Mouse (Mus musculus) stomach, embryonic 15.5 days (tissue): ENCODE measurements at regions not wholly inside any gene's neighbourhood (a gene's known extent, or its start where the extent isn't known, plus 50 kb on each side); places are given as distances from the start of the nearest gene placed in this dataset.
A peak's percentile ranks its signal among the peaks of the same experiment; 100 is the strongest.

ENCODE experiments used
- ATAC-seq: fragments of 200-750 bp; cut with Nextera tagmentation; 2 replicates; pipeline ENCODE4 v1.8.0; 2017; ENCODE audit warnings: low read depth, moderate number of reproducible peaks, moderate TSS enrichment; ENCODE audit not compliant: insufficient read depth, low FRiP score
- H3K27ac ChIP-seq: fragments of 300-500 bp; sonication (generic); 2 replicates; pipeline ENCODE4 v1.5.1; 2015; ENCODE audit warnings: mild to moderate bottlenecking, inconsistent platforms
- H3K27me3 ChIP-seq: fragments of 300-500 bp; sonication (generic); replicated peaks from 2 replicates; pipeline ENCODE4 v1.6.1; 2015; ENCODE audit warnings: inconsistent platforms
- H3K36me3 ChIP-seq: fragments of 300-500 bp; sonication (generic); 2 replicates; pipeline ENCODE4 v1.6.1; 2015; ENCODE audit warnings: inconsistent platforms
- H3K4me1 ChIP-seq: fragments of 300-500 bp; sonication (generic); 2 replicates; pipeline ENCODE4 v1.6.1; 2015; ENCODE audit warnings: inconsistent platforms
- H3K4me2 ChIP-seq: fragments of 300-500 bp; sonication (generic); 2 replicates; pipeline ENCODE4 v1.6.1; 2015; ENCODE audit warnings: mild to moderate bottlenecking, inconsistent platforms
- H3K4me3 ChIP-seq: fragments of 300-500 bp; sonication (generic); replicated peaks from 2 replicates; pipeline ENCODE4 v1.5.1; 2015; ENCODE audit warnings: inconsistent platforms
- H3K9ac ChIP-seq: fragments of 300-500 bp; sonication (generic); 2 replicates; pipeline ENCODE4 v1.6.1; 2015; ENCODE audit warnings: inconsistent platforms
- H3K9me3 ChIP-seq: fragments of 300-500 bp; sonication (generic); 2 replicates; pipeline ENCODE4 v1.6.1; 2016; ENCODE audit warnings: inconsistent platforms
- WGBS: fragments of 180-500 bp; shearing (Covaris S2); methylation state at CpG from one replicate; pipeline ENCODE4 v1.1.7; 2015; 5-methylcytosine and 5-hydroxymethylcytosine counted together

DNA sequence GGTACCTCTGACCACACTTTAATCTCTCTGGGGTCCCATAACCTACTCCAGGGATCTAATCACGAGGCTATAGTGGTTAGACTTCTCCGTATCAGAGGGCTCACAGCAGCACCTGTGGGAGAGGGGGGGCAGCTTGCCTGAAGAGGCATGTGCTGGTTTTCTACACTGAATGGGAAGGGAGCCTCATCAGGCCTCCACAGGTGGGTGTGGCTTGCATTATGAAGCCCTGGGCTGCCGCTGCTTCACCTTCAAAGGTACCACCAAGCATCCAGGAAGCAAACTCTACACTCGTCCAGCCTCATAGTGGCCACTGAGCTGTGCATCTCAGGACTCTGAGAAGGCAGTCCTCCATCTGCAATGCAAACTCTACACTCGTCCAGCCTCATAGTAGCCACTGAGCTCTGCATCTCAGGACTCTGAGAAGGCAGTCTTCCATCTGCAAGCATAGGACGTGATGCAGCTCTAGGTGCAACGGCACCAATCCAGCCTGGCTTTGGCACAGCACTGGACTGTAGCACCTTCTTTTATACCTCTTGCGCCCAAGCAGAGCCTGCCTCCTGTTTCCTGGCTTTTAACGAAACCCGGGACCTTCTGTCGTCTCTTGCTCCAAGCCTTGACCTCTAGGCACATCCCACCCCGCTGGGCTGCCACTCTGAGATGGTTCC lies 110.5 kb upstream of the Parp11 start:
- Histone ChIP-seq H3K9me3 (no peaks in the 10 kb centered on the region), H3K9ac (no peak overlapping the region), H3K4me3 (no peak overlapping the region), H3K27me3 (no peaks in the 10 kb centered on the region), H3K36me3 (no peaks in the 10 kb centered on the region), H3K4me2 (no peak overlapping the region), H3K27ac (peak overlapping the region; percentile 55), H3K4me1 (peaks cover 38% of the 10 kb centered on the region)
- 53% methylated on average over 12 of the region's 12 CpGs for WGBS
- no peak for ATAC-seq

DNA sequence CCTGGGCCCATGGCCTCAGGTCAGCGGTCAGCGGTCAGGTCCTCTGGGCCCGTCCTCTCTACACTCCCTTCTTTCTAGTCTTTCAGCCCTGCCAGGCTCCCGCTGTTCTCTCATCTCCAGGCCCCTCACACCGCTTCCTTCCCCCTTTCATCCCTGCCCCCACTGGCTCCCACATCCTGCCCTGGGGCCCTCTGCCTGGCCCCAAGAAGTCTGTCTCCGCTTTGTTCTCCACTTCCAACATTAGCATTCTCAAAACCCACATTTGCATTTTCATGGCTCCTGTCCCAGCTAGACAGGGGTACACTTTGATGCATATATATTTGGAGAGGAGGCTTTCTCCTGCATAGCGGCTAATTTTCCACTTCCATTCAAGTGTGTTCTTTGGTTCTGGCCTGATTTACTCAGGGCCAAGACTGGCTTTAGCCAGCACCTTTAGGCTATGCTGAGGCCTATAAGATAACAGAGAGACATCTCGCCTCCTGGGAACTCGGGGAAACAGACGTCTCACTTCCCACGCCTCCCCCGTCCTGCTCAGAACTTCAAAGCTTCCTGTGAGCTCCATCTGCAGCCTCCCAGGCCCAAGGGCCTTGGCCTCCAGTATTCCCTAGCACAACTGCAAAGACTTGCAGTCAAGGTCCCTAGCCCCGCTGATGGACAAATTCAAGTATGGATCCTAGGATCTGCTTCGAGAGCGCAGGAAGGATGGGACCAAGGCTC lies 109.8 kb upstream of the Parp11 start:
- peaks cover 37% of the 10 kb centered on the region for H3K4me1 ChIP-seq
- H3K9me3 ChIP-seq = no peaks in the 10 kb centered on the region
- ATAC-seq = no peak
- 43% methylated on average over 15 of the region's 15 CpGs for WGBS
- peak overlapping the region; percentile 55 for H3K27ac ChIP-seq
- no peak overlapping the region for H3K9ac ChIP-seq
- no peaks in the 10 kb centered on the region for H3K36me3 ChIP-seq
- H3K27me3 ChIP-seq = no peaks in the 10 kb centered on the region
- no peak overlapping the region for H3K4me3 ChIP-seq
- H3K4me2 ChIP-seq = peak overlapping the region; percentile 24; the same call in 1 of the 2 replicates

DNA sequence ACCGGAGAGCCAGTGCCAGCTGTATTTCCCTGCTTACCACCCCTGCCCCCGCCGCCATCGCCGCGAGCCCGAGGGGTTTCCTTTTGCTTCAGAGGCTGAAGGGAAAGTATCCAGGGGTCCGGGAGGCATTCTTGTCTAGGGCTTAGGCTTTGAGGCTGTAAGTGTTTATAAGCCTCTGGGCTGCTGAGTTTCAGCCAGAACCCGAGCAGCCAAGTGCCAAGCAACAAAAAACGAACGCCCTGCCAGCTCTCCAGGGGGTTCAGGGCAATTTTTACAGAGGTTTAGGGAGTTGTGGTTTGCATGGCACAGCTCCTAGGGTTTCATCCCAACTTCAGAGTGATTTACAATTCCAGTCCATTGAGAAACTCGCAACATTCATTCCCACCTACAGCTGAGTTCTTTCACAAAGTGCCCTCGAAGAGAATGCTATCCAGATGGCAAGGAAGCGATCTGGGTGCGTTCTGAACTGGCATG lies 109.2 kb upstream of the Parp11 start:
- Histone ChIP-seq H3K9ac (no peak overlapping the region), H3K9me3 (no peaks in the 10 kb centered on the region), H3K36me3 (no peaks in the 10 kb centered on the region), H3K4me1 (peaks cover 35% of the 10 kb centered on the region), H3K4me2 (peak overlapping the region; percentile 24; the same call in 1 of the 2 replicates), H3K27ac (peak overlapping the region; percentile 55), H3K4me3 (no peak overlapping the region), H3K27me3 (no peaks in the 10 kb centered on the region)
- WGBS = 44% methylated on average over 15 of the region's 15 CpGs
- no peak for ATAC-seq

DNA sequence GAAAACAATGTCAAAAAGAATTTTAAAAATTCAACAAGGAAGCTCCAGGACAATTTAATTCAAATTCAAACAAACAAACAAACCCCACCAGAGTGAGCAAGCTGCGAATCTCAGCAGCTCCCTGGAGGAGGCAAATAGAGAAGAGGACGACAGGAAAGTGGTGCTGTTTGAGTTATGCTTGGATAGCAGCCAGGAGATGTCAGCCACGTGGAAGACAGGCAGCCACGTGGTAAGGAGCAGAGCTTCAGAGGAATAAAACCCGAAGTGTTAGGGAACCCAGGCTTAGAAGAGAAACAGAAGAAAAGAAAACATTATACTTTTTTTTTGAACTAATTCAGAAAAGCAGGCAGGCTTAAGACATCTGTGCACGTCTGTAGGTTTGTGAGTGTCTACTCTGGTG lies 108.2 kb upstream of the Parp11 start:
- ATAC-seq = no peak
- no peak overlapping the region for H3K4me3 ChIP-seq
- no peak overlapping the region for H3K9ac ChIP-seq
- no peak overlapping the region for H3K27ac ChIP-seq
- H3K9me3 ChIP-seq = no peaks in the 10 kb centered on the region
- H3K4me1 ChIP-seq = peaks cover 35% of the 10 kb centered on the region
- no peaks in the 10 kb centered on the region for H3K27me3 ChIP-seq
- H3K36me3 ChIP-seq = no peaks in the 10 kb centered on the region
- H3K4me2 ChIP-seq = no peak overlapping the region
- 24% methylated on average over 6 of the region's 6 CpGs for WGBS

DNA sequence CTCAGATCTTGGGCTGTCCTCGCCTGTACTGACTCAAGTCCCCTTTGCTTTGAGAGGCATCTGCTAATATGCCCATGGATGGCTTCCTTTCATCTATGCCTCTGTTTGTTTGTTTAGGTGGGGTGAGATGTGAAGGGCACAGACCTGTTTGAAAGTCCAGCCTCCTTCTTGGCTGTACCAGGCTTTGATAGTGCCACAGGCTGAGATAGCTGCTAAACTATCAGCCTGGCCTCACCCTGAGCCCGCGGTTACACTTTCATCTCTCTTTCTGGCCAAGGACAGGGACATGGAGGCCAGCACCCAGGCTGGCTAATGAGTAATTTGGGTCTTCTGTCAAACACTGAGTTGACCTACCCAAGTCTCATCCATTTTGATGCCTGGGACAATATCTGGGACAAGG lies 105.0 kb upstream of the Parp11 start:
- Histone ChIP-seq H3K9me3 (no peaks in the 10 kb centered on the region), H3K27me3 (no peaks in the 10 kb centered on the region), H3K4me1 (peaks cover 20% of the 10 kb centered on the region), H3K4me3 (no peak overlapping the region), H3K36me3 (no peaks in the 10 kb centered on the region), H3K27ac (no peak overlapping the region), H3K4me2 (no peak overlapping the region), H3K9ac (no peak overlapping the region)
- no peak for ATAC-seq
- WGBS = 79% methylated on average over 3 of the region's 3 CpGs

DNA sequence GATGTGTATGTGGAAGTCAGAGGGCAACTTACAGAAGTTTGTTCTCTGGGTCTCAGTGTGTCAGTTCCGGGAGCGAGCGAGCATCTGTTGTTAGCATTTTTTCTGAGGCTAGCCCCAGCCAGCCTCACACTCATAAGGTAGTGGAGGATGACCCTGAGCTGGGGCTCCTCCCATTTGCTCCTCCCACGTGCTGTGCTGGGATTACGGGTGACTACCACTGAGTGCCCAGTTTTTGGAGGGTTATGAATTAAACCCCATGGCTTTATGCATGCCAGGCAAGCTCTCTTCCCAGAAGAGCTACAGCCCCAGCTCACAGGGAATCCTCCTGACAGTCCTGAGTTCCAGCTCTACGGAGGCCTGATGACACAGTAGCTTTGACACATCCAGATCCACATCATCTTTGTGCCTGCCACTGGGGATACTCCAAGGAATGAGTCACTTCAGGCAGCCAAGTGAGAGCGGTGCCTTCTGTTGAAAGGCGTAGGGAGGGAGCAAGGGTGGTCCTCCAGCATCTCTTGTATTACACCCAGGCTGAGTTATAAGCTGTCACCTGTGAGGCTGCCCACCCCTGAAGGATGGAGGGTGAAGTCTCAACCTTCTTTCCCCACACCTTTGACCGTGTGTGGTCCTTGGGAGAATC lies 97.8 kb upstream of the Parp11 start:
- Histone ChIP-seq H3K9ac (no peak overlapping the region), H3K27ac (peak overlapping the region; percentile 49; the same call in 1 of the 2 replicates), H3K4me3 (no peak overlapping the region), H3K9me3 (no peaks in the 10 kb centered on the region), H3K4me1 (peaks cover 13% of the 10 kb centered on the region), H3K36me3 (no peaks in the 10 kb centered on the region), H3K4me2 (no peak overlapping the region), H3K27me3 (no peaks in the 10 kb centered on the region)
- ATAC-seq = peak; percentile 28; the same call in 1 of the 2 replicates
- WGBS = 60% methylated on average over 9 of the region's 9 CpGs

DNA sequence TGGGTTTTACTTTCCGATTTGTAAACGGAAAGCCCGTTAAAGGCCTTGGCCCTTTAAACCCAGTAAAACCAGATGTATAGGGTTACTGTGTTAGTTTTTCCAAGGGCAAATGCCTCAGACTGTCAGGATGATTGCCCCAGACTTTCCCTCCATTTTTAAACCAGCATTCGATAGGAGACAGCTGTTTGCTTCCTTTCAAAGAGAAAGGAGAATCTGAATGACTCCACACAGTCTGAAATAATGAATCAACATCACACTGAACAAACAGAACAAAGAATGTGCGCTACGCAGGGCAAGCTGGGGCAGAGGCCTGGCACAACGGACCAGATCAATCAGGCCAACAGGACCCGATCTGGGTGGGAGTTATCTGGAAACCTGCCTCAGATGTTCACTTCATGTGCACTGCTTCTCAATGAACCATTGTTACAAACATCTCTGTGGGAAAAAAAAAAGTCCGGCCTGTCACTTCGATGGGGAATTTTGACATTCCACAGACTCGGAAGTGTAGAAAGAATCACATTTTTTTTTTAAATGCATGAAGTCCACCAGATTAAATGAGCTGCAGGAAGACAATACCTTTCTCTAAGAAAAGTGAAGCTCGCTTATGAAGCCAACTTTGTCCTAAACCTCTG lies 97.0 kb upstream of the Parp11 start:
- no peak overlapping the region for H3K4me2 ChIP-seq
- H3K36me3 ChIP-seq = no peaks in the 10 kb centered on the region
- H3K9me3 ChIP-seq = no peaks in the 10 kb centered on the region
- no peak overlapping the region for H3K4me3 ChIP-seq
- peaks cover 13% of the 10 kb centered on the region for H3K4me1 ChIP-seq
- peak; percentile 63; the same call in 1 of the 2 replicates for ATAC-seq
- no peak overlapping the region for H3K9ac ChIP-seq
- no peaks in the 10 kb centered on the region for H3K27me3 ChIP-seq
- peak overlapping the region; percentile 49; the same call in 1 of the 2 replicates for H3K27ac ChIP-seq
- WGBS = 18% methylated on average over 12 of the region's 12 CpGs

DNA sequence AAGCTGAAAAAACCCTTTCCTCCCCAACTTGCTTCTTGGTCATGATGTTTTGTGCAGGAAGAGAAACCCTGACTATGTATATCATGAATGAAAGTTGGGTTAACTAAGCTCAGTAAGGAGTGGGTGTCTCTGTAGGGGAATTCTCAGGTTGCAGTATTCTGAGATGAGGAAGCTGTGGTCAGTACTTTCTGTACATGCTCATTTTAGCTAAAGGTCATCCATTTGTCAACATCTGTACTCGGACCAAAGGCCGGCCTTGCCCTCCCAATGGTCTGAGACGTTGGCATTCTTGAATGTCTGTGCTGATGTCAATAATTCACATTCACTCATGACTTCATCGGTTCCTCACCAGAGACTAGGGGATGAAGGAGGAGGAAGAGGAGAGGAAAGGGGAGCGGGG lies 94.9 kb upstream of the Parp11 start:
- H3K4me3 ChIP-seq = no peak overlapping the region
- ATAC-seq = no peak

DNA sequence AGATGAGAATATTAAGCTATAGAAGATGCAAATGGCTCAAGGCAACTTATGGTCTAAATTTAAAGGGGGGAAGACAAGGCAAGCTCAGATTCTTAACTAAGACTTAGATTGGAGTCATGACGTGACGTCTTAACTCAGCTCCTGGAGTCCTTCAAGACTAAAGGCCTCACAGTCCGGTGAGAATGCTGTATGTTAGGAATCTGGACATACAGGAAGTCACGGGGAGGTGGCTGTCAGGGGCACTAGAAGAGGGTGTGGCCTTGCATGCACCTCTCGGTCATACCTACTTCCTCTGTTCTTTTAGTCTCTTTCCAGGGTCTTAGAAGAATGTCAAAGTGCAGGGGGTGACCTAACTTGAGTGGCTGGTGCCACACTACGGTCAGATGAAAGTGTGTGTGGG lies 91.5 kb upstream of the Parp11 start:
- Histone ChIP-seq H3K27me3 (no peaks in the 10 kb centered on the region), H3K4me1 (peaks cover 14% of the 10 kb centered on the region; the same call in 1 of the 2 replicates), H3K4me2 (no peak overlapping the region), H3K4me3 (no peak overlapping the region), H3K36me3 (no peaks in the 10 kb centered on the region), H3K9ac (no peak overlapping the region), H3K9me3 (no peaks in the 10 kb centered on the region), H3K27ac (no peak overlapping the region)
- no peak for ATAC-seq
- 67% methylated on average over 6 of the region's 6 CpGs for WGBS

More for the DNA sequence above, 94.9 kb upstream of the Parp11 start:
- no peaks in the 10 kb centered on the region for H3K27me3 ChIP-seq
- no peak overlapping the region for H3K27ac ChIP-seq
- WGBS = 73% methylated on average over 5 of the region's 5 CpGs
- H3K9ac ChIP-seq = no peak overlapping the region
- peaks cover 15% of the 10 kb centered on the region for H3K4me1 ChIP-seq
- H3K9me3 ChIP-seq = no peaks in the 10 kb centered on the region
- H3K36me3 ChIP-seq = no peaks in the 10 kb centered on the region
- no peak overlapping the region for H3K4me2 ChIP-seq

DNA sequence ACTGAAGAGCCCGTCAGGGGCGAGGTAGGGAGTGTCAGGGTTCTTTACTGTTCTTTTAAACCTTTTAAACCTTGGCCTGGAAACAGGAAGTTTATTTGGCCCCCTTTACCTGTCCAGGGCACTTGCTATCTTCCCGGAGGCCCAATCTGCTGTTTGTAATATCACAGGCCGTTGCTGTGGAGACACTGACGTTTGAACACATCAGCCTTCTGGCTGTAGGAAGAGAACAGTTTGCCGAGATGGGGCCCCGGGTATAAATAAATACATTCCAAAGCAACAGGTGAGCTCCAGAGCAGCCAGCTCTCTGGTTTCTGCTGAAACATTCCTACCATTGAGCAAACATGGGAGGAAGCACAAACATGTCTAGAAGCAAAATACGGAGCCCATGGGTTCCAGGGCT lies 90.2 kb upstream of the Parp11 start:
- no peaks in the 10 kb centered on the region for H3K27me3 ChIP-seq
- no peaks in the 10 kb centered on the region for H3K9me3 ChIP-seq
- 37% methylated on average over 8 of the region's 8 CpGs for WGBS
- H3K27ac ChIP-seq = peak overlapping the region; percentile 55; the same call in 1 of the 2 replicates
- no peak overlapping the region for H3K9ac ChIP-seq
- no peak overlapping the region for H3K4me3 ChIP-seq
- ATAC-seq = peak; percentile 33; the same call in 1 of the 2 replicates
- H3K36me3 ChIP-seq = no peaks in the 10 kb centered on the region
- peaks cover 8% of the 10 kb centered on the region; the same call in 1 of the 2 replicates for H3K4me1 ChIP-seq
- no peak overlapping the region for H3K4me2 ChIP-seq

DNA sequence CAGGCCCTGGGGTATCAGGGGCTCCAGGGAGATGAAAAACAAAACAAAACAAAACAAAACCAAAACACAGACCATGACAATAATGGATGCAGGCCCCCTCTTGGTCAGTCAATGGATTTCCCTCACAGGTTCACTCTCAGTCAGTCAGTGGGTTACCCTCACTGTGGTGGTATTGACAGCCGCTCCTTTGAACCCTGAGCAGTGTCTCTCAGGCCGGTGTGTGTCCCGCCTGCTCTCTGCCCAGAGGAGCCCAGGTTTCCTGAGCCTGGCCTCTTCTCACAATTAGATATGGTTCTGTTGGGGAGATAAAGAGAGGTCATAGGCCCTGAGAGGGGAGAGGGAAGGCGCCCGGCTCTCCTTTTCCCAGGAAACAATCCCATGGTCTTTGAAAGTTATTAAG lies 87.8 kb upstream of the Parp11 start:
- ATAC-seq = no peak
- H3K4me3 ChIP-seq = no peak overlapping the region
- 46% methylated on average over 5 of the region's 5 CpGs for WGBS
- no peaks in the 10 kb centered on the region for H3K27me3 ChIP-seq
- peaks cover 15% of the 10 kb centered on the region for H3K4me1 ChIP-seq
- H3K9ac ChIP-seq = no peak overlapping the region
- no peaks in the 10 kb centered on the region for H3K36me3 ChIP-seq
- H3K4me2 ChIP-seq = no peak overlapping the region
- no peaks in the 10 kb centered on the region for H3K9me3 ChIP-seq
- no peak overlapping the region; the same call in 1 of the 2 replicates for H3K27ac ChIP-seq
